Mouse (Mus musculus): ENCODE data around the gene Pakap.
A peak's percentile ranks its signal among the peaks of the same experiment; 100 is the strongest.

The Pakap gene

GRCm38 (mm10) chr4:57920522-57920921, 352.5 kb downstream of the Pakap start:
- no peak for DNase-seq

- DNase-seq = no peak
These were observed 354.2 kb downstream of the Pakap start for GRCm38 (mm10) chr4:57922171-57922570.

DNA sequence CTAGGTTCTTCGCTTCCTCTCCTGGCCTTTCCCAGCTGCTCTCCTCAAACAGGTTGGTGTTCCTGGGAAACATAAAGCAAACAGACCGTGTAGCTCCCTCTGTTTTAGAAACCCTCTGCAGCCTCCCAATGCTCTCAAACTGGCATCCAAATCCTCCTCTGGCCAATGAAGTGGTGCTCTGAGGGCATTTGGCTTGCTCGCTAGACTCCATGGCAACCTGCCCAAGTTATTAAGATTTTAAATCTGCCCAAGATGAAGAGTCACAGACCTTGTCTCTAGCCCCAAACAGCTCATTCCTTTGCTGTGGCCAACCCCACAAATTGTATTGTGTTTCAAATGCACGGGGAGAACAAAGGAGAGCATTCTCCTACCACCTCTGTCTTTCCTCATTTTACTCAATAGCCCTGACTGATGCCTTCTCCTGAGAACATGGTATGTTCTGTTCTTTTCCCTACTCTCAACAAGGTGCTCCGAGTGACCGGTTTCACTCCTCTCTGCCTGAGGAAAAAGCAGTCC, 356.6 kb downstream of the Pakap start:
- DNase-seq = no peak

DNA sequence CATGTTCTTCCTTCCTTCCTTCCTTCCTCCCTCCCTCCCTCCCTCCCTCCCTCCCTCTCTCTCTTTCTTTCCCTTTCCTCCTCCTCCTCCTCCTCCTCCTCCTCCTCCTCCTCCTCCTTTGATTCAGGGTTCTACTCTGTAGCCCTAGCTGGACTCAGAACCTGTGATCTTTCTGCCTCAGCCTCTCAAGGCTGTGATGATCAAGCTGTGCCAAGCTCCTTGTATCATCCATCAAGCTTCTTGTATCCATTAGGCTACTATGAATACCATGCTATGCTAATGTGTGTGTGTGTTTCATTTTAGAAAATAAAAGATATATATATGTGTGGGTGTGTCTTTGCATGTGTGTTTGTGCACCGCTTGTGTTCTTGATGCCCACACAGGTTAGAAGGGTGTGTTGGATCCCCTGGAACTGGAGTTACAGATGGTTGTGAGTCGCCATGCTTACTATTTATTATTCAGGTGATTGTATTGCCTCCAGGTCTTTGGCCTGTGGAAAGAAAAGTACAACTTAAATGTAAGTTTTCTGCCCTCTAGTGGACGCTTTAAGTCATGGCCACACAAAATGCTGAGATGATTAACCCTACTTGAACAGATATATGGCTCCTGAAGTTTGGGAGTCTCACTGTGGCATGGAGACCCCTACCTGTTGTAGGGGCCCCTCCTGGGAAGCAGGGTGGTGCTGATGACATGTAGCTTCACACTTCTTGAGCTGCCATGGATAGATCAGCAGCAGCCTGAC, 359.7 kb downstream of the Pakap start:
- peak in 1 of 2 experiments; percentile 22 for DNase-seq

- DNase-seq = peak; percentile 60 to 71
These were observed 362.7 kb downstream of the Pakap start for GRCm38 (mm10) chr4:57930559-57931170.

DNA sequence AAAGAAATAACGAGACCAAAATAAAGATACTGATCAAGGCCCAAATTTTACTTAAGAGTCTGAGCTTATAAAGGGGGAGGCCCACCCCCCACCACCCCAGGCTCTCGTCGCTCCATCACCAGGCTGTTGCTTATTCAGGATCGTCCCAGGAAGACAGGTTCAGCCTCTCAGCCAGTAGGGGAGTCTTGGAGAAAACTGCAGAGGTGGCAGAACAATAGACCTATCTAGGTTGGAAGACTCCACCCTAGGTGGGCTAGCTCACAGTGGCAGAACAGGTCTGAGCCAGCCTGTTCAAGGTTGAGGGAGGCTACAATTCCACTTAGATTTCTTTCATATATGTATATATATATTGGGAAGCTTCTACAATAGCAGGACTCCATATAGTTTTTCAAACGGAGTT, 366.2 kb downstream of the Pakap start:
- no peak for DNase-seq

DNA sequence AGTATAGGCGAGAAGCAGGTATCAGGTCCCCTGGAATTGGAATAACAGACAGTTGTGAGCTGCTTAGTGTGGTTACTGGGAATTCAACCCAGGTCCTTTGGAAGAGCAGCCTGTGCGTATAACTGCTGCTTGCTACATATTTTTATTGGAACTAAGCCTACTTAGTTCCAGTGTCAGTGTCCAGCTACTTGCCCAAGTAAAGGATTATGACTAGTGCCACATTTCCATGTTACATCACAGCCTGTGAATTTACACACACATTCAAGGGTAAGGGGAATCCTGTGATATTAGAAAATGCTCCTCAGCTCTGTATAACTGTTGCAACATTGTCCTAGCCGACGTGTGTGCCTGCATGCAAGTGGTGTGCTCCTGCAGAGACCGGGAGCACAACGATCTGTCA, 369.3 kb downstream of the Pakap start:
- no peak for DNase-seq

DNA sequence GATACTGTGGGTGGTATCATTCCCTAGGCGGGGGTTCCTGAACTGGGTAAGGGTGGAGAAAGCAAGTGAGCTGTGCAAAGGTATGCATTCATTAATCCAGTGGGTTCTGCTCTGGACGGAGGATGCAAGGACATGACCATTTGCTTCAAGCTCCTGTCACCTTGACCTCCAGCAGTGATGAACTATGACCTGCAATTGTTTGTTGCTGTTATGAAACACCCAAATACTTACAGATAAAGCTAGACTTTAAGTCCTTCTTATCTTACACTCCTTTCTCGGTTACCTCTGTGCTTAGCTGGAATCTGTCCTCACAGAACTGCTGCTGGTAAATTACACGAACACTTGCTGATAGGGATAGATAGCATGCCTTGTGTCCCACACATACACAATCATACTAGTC, 372.7 kb downstream of the Pakap start:
- no peak for DNase-seq

GRCm38 (mm10) chr4:57942892-57943291, 374.9 kb downstream of the Pakap start:
- DNase-seq = no peak

Measured in lung, adult 18-20 months (tissue).